ENCODE assay signal across 18 mouse cellular contexts in genomic region chr15:30667819-30668587, GRCm38 (mm10).
DNase-seq lines count a peak whose midpoint lies in the region; ATAC-seq lines count a peak whose summit lies in the region.
"Had no signal": no experiment of that assay in that cellular context is flagged by ENCODE, and none has a peak within 500 bp of the region (broad histone marks: within the 10 kb centered on the region; RNA-seq: fewer than 3 reads in every experiment).

No protein-coding gene starts in this region.

- H3K9me3 ChIP-seq in hindbrain, embryonic 14.5 days (ENCODE audit: control insufficient read depth, low read length) = no peaks in the 10 kb centered on the region
- no peaks in the 10 kb centered on the region for H3K9me3 ChIP-seq in hindbrain, embryonic 11.5 days (ENCODE audit: control insufficient read depth, low read length)
- H3K9me3 ChIP-seq in forebrain, embryonic 16.5 days (ENCODE audit: control insufficient read depth, low read length) = no peaks in the 10 kb centered on the region
- no peaks in the 10 kb centered on the region for H3K9me3 ChIP-seq in midbrain, embryonic 16.5 days (replicated peaks; ENCODE audit: control insufficient read depth, low read length, poor library complexity, severe bottlenecking)
- H3K9me3 ChIP-seq: stomach, embryonic 15.5 days had no signal

- H3K4me1 ChIP-seq in hindbrain, embryonic 14.5 days (replicated peaks; ENCODE audit: control insufficient read depth, insufficient read depth, low read length) = 0 out of 2 replicates have a peak, but pooled peaks cover 8% of the 10 kb centered on the region
- H3K4me1 ChIP-seq in hindbrain, embryonic 11.5 days (replicated peaks; ENCODE audit: control insufficient read depth, insufficient read depth, low read length) = no peaks in the 10 kb centered on the region
- H3K4me1 ChIP-seq in forebrain, embryonic 16.5 days (replicated peaks; ENCODE audit: control insufficient read depth, insufficient read depth, low read length) = peaks cover 13% of the 10 kb centered on the region
- H3K4me1 ChIP-seq in midbrain, embryonic 16.5 days (ENCODE audit: control insufficient read depth, insufficient read depth, low read length) = peaks cover 11% of the 10 kb centered on the region; the same call in 1 of the 2 replicates
- H3K4me1 ChIP-seq: stomach, embryonic 15.5 days had no signal

- peak overlapping the region; percentile 48; the same call in 1 of the 2 replicates for H3K27ac ChIP-seq in hindbrain, embryonic 14.5 days
- H3K27ac ChIP-seq in hindbrain, embryonic 11.5 days (ENCODE audit: low read depth, low read length) = no peak overlapping the region
- no peak overlapping the region for H3K27ac ChIP-seq in forebrain, embryonic 16.5 days (ENCODE audit: low read length)
- H3K27ac ChIP-seq in midbrain, embryonic 16.5 days (ENCODE audit: low read length) = peak overlapping the region; percentile 30; the same call in 1 of the 2 replicates
- H3K27ac ChIP-seq: heart, adult 2 months; stomach, embryonic 15.5 days had no signal

- H3K27me3 ChIP-seq in hindbrain, embryonic 14.5 days (ENCODE audit: control insufficient read depth, insufficient read depth, low read length) = no peaks in the 10 kb centered on the region
- H3K27me3 ChIP-seq in hindbrain, embryonic 11.5 days (ENCODE audit: control insufficient read depth, insufficient read depth, low read length) = no peaks in the 10 kb centered on the region
- no peaks in the 10 kb centered on the region for H3K27me3 ChIP-seq in forebrain, embryonic 16.5 days (replicated peaks; ENCODE audit: control insufficient read depth, insufficient read depth, low read length)
- H3K27me3 ChIP-seq in midbrain, embryonic 16.5 days (ENCODE audit: control insufficient read depth, insufficient read depth, low read depth, low read length) = no peaks in the 10 kb centered on the region
- H3K27me3 ChIP-seq: stomach, embryonic 15.5 days had no signal

- 54% methylated on average over 7 of the region's 7 CpGs for WGBS in hindbrain, embryonic 14.5 days
- 76% methylated on average over 7 of the region's 7 CpGs for WGBS in hindbrain, embryonic 11.5 days
- 39% methylated on average over 7 of the region's 7 CpGs for WGBS in forebrain, embryonic 16.5 days
- WGBS in midbrain, embryonic 16.5 days = 53% methylated on average over 7 of the region's 7 CpGs

- H3K4me2 ChIP-seq in hindbrain, embryonic 14.5 days (replicated peaks) = no peak overlapping the region
- no peak overlapping the region for H3K4me2 ChIP-seq in hindbrain, embryonic 11.5 days (replicated peaks; ENCODE audit: low read depth, low read length)
- H3K4me2 ChIP-seq in forebrain, embryonic 16.5 days (ENCODE audit: low read length) = no peak overlapping the region
- H3K4me2 ChIP-seq in midbrain, embryonic 16.5 days (ENCODE audit: low read length) = no peak overlapping the region
- H3K4me2 ChIP-seq: stomach, embryonic 15.5 days had no signal

- no peak; the same call in 1 of the 2 replicates for ATAC-seq in hindbrain, embryonic 14.5 days (ENCODE audit: low FRiP score)
- no peak for ATAC-seq in hindbrain, embryonic 11.5 days (ENCODE audit: low FRiP score)
- peak; percentile 60 for ATAC-seq in forebrain, embryonic 16.5 days
- ATAC-seq in midbrain, embryonic 16.5 days = peak; percentile 50; the same call in 1 of the 2 replicates
- ATAC-seq: activated CD4-positive, CD25-positive, alpha-beta regulatory T cell, adult 4 months; inflammation-experienced regulatory T-cells, adult 6 months had no signal

- H3K9ac ChIP-seq in hindbrain, embryonic 14.5 days = no peak overlapping the region
- no peak overlapping the region for H3K9ac ChIP-seq in hindbrain, embryonic 11.5 days (ENCODE audit: low read depth, low read length)
- H3K9ac ChIP-seq in forebrain, embryonic 16.5 days (replicated peaks; ENCODE audit: low read depth, low read length) = no peak overlapping the region
- no peak overlapping the region for H3K9ac ChIP-seq in midbrain, embryonic 16.5 days (ENCODE audit: low read depth, low read length)
- H3K9ac ChIP-seq: stomach, embryonic 15.5 days had no signal

- H3K36me3 ChIP-seq in hindbrain, embryonic 14.5 days (replicated peaks; ENCODE audit: control insufficient read depth, insufficient read depth) = peaks cover 4% of the 10 kb centered on the region; the same call in 1 of the 2 replicates
- no peaks in the 10 kb centered on the region for H3K36me3 ChIP-seq in hindbrain, embryonic 11.5 days (ENCODE audit: control insufficient read depth, insufficient read depth, low read length)
- no peaks in the 10 kb centered on the region for H3K36me3 ChIP-seq in forebrain, embryonic 16.5 days (ENCODE audit: control insufficient read depth, insufficient read depth)
- 0 out of 2 replicates have a peak, but pooled peaks cover 2% of the 10 kb centered on the region for H3K36me3 ChIP-seq in midbrain, embryonic 16.5 days (ENCODE audit: control insufficient read depth, insufficient read depth, low read length)
- H3K36me3 ChIP-seq: stomach, embryonic 15.5 days had no signal

- DNase-seq in hindbrain, embryonic 14.5 days (ENCODE audit: low spot score) = no peak
- DNase-seq in hindbrain, embryonic 11.5 days (ENCODE audit: low spot score) = no peak
- DNase-seq in brain, adult 2 months (ENCODE audit: low read depth, low spot score) = peak; percentile 27
- DNase-seq in kidney, postnatal 10 days = no peak
- no peak for DNase-seq in adrenal gland, postnatal 4 days (ENCODE audit: low spot score in 2 of 2)
- DNase-seq: adrenal gland, postnatal 10 days; cerebellum, adult 8-10 months; gastrocnemius, postnatal 10 days; heart, adult 2 months; kidney, adult 18-20 months; lung, postnatal 4 days; thymus, postnatal 25 days had no signal

- H3K4me3 ChIP-seq in hindbrain, embryonic 14.5 days (replicated peaks; ENCODE audit: low read length) = no peak overlapping the region
- H3K4me3 ChIP-seq in hindbrain, embryonic 11.5 days (ENCODE audit: low read depth, low read length) = no peak overlapping the region
- H3K4me3 ChIP-seq in forebrain, embryonic 16.5 days (replicated peaks; ENCODE audit: low read length) = no peak overlapping the region
- no peak overlapping the region for H3K4me3 ChIP-seq in midbrain, embryonic 16.5 days (ENCODE audit: low read depth, low read length)
- H3K4me3 ChIP-seq: heart, adult 2 months; myocyte; stomach, embryonic 15.5 days had no signal

Comparison
In these comparisons a context has a peak if more than half of its experiments do, and no peak if none do; other contexts are left out.
1. H3K27ac ChIP-seq: peak in hindbrain, embryonic 14.5 days (single experiment) and midbrain, embryonic 16.5 days (single experiment); none in hindbrain, embryonic 11.5 days (single experiment) and forebrain, embryonic 16.5 days (single experiment).
2. ATAC-seq: peak in forebrain, embryonic 16.5 days (single experiment) and midbrain, embryonic 16.5 days (single experiment); none in hindbrain, embryonic 14.5 days (single experiment) and hindbrain, embryonic 11.5 days (single experiment).